Mouse (Mus musculus) cerebellum, postnatal 14 days (tissue): ENCODE data around the gene Pgrmc2.

Experiments used
- DNase-seq, 2 experiments: peaks; one replicate each; pipeline ENCODE4 v3.0.0; 2021; ENCODE audit warnings: mixed read lengths in 2 of 2

The Pgrmc2 gene

DNA sequence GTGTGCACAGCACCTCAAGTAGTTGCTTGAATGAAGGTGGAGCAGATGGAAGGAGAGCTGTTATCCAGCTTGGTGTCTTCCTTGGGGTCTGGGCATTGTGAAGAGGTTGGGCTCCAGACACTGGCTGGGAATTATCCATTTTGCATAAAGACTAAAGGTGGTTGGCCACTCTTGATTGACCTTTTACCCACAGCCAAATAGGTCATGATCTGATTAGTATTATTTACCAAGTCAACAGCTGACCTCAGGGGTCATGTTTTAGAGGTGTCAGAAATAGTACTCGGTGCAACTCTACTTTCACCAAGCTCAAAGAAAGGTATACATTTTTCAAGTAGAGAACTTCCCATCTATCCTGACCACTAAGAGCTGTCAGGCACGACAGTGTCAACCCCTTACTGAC is 17.5 kb downstream of the Pgrmc2 start:
- DNase-seq = no peak

DNA sequence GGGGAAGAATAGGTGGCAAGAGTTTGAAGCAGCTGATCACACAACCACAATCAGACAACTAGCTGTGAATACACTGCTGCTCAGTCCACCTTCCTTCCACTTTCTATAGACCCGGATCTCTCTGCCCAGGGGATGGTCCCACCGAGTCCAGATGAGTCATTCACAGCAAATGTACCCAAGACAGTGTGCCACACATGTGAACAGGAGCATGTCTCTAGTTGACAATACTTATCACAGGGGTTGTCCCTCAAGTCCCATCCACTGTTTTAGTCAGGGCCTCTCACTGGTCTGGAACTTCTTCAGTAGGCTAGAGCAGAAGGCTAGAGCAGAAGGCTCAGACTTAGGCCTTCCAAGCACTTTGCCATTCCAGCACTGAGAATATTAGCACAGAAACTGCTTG is 20.1 kb downstream of the Pgrmc2 start:
- no peak for DNase-seq

DNA sequence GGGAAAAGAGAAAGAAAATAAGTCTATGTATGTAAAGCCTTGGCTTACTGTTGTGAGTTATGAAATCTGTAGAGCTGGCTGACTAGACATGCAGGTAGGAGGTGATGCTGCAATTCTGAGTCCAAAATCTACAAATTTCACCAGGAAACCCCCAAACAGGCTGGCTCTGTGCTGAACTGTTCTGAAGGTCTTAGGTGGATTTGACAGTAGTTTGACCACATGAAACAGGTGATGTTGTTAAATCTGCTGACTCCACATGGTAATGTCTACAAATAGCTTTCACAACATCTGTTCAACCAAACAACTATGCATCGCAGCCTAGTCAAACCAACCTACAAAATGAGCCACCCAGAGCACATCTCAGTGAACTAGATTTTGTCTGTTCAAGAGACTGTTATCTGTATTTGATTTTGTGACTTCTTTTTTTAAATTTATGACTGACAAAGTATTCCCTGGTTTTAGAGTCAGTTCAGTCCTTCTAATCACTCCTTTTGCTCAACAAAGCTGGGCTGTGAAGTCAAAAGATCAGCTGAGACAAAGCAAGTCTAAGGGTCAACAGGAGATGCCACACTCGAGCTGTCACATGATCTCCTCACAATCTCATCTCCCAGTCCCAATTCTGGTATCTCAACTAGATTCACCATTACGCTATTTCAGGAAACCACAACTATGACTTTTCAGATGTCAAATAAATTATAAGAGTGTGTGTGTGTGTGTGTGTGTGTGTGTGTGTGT is 20.8 kb downstream of the Pgrmc2 start:
- no peak for DNase-seq

DNA sequence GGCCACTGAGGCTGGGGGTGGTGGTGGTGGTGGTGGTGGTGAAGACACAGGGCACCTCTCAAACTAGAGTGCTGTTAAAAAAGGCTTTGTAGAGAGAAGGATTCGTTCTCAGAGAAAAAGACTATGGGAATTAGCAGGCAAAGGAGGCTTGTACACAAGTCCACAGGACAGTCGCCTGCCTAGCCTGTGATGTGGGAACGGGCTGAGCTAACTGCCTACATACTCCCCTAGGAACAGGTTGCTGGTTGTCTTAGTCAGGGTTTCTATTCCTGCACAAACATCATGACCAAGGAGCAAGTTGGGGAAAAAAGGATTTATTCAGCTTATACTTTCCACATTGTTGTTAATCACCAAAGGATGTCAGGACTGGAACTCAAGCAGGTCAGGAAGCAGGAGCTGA is 23.6 kb downstream of the Pgrmc2 start:
- DNase-seq = no peak

DNA sequence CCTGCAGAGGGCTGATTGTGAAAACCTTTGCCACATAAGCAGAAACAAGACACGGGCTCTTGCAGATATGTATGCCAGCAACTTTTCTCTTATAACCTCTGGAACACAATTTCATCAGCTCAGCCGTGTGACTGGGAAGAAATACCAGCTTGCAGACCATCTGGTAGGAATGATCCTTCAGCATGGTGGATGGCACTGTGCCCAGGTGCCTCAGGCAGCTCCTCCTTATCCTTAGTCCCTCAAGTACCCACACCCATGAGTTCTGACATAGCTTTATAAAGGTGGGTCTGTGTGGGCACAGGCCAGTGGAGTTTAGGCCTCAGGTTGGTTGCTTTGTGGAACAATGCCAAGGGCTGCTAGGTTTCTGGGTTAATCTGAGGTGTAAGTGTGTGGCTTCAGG is 24.5 kb downstream of the Pgrmc2 start:
- DNase-seq = peak; percentile 83 to 87

DNA sequence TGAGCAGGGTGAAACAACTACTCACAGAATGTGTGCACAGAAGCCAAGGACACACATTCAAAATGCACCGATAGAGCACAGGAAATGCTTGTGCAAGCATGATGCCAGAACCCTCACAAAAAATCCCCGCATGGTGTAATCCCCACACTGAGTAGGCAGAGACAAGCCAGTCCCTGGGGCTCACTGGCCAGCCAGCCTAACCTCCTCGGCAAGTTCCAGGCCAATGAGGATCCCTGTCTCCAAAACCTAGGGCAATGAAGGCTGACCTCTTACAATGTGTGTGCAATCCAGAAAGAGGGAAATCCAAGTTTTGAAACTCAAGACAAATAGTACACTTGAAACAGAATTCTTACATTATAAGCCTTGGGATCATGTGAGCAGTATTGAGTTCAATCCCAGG is 29.5 kb downstream of the Pgrmc2 start:
- no peak for DNase-seq

DNA sequence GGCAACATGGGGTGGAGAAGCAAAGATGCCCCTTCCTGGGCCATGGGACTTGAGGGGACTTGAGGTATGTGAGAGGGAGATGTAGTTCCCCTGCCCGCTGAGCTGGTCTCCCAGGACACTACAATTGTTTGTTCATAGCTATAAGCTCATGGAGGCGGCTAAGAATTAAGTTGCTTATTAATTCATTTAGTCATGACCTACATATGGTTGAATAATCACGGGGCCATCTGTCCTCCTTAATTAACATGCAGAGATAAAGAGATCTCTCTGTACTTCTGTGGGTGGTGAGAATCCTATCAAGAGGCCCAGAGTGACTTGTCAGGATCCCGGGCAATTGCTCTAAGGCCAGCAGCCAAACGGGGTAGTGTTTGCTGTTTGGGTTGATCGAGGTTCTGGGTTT is 35.0 kb downstream of the Pgrmc2 start:
- DNase-seq = no peak

DNA sequence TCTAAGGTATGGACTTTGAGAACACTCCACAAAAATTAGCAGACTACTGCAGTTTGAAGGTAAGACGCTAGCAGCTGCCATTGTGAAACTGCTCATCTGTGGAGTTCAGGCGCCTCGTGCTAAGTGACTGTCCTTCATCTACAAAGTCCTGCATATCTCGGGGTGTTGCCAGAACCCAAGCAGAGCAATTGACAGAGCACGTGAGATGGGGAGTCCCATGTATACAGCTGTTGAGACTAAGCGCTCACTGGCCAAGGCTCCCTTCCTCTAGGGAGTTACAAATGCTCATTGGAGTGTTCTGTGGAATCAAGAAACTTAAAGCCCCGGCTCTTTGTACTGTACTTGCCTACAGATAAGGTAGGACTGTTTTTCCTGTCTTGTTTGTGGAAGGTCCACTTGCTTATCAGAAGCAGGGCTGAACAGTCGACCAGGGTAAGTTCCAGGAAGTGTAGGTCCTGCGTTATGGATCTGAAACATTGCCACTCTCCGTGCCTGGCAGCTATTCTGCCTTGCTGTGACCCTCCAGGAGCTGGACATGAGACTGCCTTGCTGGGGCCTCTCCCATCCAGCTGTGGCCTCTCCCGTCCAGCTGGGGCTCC is 39.0 kb downstream of the Pgrmc2 start:
- no peak for DNase-seq

DNA sequence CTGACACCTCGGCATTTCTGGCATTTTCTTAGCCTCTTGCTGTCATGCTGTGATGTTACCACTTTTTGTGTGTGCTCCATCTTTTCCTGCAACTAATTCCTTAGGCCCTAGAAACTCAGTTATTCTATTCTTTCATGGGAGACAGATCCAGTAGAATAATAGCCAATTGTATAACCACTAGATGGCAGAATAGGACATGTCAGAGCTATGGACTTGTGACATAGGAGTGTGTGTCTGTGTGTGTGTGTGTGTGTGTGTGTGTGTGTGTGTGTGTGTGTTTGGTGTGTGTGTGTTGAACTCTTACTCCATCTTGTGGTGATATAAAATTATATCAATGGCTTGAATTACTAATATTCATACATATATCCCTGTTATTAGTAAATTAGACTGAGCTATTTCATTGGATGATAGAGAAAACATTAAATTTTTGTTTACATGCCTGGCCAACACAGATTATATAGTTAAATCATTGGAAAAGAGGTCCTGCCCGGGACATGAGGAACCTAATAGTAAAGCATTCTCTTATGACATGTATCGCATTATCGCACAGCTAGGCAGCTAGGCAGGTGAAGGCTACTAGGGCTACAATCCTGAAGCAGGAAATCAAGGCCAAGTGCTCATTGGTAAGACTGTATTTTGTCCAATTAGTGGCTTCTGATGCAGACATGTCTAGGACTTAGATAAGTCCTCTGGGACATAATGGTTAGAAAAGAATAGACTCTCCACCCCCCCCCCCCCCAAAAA is 40.5 kb downstream of the Pgrmc2 start:
- peak; percentile 63 to 75 for DNase-seq

DNA sequence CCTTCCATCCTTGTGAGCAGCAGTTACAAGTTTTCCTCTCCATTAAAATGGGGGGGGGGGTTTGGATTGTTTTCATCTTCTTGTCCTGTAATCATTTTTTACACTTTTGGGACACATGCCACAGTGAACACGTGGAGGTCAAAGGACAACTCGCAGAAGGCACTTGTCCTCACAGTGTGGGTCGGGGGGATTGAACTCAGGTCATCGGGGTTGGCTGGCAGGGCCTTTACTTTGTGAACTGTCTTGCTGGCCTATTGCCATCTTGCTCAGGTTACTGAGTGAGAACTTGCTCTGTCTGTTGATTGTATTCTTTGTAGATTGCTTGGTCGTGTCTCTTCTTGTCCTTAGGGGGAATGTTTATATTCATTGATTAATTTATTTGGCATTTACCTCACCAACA is 41.6 kb downstream of the Pgrmc2 start:
- no peak for DNase-seq

DNA sequence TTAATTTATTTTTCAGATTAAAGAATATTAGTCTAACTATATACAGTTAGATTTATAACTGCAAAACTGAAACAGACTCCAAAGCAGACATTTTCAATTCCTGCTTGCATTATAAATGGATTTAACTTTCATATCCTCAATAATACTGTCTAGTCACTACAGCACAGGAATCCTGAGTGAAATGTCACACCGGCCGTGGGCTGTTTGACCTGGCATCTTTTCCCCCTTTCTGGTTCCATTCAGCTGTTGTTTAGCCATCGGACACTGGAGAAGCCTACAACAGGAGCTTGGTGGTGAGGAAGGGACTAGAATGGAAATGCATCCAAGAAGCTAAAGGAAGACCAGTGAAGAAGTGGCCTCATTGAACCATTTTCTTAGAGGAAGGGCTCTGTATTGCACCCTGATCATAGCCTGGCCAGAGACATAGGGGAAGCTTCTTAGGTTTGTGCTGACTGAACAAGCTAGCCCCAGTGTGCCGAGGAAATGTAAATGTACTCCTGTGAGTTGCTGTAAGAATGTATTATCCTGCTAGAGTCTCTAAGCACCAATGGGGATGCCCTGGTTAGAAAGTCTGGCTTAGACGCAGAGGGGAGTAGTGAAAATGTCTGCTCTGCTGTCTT is 44.4 kb downstream of the Pgrmc2 start:
- no peak for DNase-seq

DNA sequence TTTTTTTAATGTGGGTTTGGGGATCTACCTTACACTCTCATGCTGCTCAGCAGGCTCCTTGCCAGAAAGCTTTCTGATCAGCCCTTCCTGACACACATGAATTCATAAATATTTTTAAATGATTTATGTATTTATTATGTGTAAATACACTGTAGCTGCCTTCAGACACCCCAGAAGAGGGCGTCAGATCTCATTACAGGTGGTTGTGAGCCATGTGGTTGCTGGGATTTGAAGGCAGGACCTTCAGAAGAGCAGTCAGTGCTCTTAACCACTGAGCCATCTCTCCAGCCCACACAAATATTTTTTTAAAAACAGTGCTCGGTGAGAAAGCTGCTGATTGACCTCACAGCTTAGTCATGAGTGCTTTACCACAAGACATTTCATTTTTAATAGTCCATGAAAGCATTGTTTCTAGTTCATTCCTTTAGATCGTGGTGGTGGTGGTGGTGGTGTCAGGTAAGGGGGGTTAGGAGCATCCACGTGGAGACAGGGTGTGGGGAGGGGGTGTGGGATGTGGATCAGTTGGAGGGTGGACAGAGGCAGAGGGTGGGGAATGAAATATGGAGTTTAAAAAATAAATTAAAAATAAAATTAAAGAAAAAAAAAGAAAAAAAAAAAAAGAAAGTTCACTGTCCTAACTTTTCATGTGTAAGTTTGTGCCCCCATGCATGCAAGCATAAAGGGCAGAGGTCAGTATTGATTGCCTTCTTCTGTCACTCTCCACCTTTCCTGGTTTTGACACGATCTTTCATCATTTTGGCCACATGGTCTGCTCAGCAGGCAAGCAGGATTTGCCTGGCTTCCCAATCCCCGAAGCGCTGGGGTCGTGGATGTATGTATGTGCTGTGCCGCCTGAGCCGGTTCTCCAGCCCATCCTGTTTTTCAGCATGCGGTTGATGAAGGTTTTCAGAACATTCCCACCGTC is 51.3 kb downstream of the Pgrmc2 start:
- DNase-seq = no peak

DNA sequence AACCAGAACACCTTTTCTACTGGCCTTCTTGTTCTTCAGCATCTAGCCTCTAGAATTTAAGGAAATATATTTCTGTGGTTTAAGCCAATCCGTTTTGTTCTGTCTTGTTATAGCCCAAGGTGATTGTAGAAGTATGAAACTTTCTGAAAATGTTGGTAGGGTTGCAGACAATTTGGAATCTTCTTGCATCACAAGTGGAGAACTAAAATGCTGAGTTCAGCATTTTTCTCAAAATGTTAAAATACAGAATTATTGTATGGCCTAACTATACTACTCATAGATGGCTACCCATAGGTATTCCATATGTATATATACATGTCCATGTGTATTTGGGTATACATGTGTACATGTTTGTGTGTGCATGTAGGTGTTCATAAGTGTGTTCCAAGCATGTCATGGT is 52.1 kb downstream of the Pgrmc2 start:
- DNase-seq = no peak

DNA sequence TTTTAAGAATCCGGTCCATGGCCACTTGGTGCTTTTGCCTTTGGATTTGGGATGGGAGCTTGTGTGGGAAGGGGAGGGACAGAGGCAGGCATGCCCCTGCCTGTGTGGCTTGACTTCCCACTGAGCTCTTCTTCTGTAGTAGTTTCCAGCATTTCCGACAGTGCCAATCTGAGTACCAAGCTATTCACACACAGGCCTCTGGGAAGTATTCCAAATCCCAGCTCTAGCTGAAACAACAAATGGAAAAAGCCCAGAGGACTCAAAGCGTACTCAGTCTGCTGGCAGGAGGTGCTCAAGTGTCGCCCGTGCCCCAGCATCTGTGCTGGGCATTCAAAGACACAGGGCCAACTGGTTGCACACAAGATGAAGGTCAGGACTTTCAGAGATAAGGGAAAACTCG is 60.9 kb downstream of the Pgrmc2 start:
- peak; percentile 31 to 63 for DNase-seq

DNA sequence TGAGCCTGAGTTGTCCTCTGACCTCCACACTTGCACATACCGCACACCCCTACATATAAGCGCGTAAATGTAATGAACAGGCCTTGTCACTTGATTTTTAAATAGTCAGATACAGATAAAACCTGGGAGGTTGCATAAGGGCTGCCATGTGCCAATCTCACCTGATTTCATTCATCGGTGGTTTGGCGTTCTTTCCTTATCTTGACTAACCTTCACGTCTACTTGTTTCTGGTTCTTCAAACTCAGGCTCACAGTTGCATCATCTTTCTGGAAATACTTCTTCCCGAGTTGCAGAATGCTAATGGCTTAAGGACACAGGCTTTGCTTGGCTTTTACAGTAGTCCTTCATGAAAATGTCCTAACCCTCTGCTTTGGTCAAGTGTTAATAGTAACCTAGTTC is 62.2 kb downstream of the Pgrmc2 start:
- DNase-seq = no peak

DNA sequence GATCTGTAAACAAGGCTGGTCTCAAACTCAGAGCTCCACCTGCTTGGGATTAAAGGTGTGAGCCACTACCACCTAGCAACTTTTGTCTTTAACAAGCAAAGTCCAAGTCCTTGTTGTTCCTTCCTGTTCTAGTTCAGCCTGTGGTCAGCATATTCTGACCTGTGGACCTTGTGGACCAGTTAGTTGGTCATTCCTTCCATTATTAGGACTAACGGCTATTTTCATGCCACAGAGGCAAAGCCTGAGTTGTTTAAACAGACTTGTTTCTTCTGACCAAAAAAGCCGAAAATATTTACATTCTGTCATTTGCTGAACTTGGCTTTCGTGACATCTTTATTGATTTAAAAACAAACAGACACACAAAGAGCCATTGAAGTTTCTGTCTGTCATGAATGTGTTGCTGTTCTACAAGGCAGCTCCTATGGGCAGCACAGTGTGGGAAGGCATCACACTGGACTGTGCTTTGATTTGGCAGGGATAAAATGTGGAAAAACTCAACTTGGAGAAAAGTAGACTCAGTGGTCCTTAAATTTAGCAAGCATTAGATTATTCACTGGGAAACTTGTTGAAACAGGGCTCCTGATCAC is 64.7 kb downstream of the Pgrmc2 start:
- no peak for DNase-seq
